Mouse (Mus musculus): Measurements from ENCODE around the gene Vps51. TPM values are rescaled to one million over a fixed set of nuclear protein-coding genes. Genes with fewer than 3 reads are reported as not detected.

The Vps51 gene
- 10 to 100 TPM; 35.4 to 37.7 TPM for total RNA-seq (2021)
- long read RNA-seq, experiment 1, transcript Vps51-208 (2 exons, 840 nt): minor isoform, 7 of 49 reads
- long read RNA-seq, experiment 1, transcript Vps51-201 (10 exons, 2,675 nt): major isoform, 27 of 49 reads
- long read RNA-seq, experiment 1, partial matches to known transcripts: 1 of 49 reads
- long read RNA-seq, experiment 1, other reads (novel, unspliced or antisense): 13 of 49 reads
- long read RNA-seq, experiment 2, transcript Vps51-201 (10 exons, 2,675 nt): major isoform, 38 of 59 reads
- long read RNA-seq, experiment 2, partial matches to known transcripts: 5 of 59 reads
- long read RNA-seq, experiment 2, other reads (novel, unspliced or antisense): 15 of 59 reads

GRCm38 (mm10) chr19:6076564-6077393 is at the start of gene Vps51:
TSS of gene Vps51 (minus strand) at chr19:6077231.
- DNase-seq (ENCODE audit: low spot score in 2 of 2): peak; percentile 55 to 79

GRCm38 (mm10) chr19:6126289-6126688 is 49.3 kb upstream of the Vps51 start:
- DNase-seq (ENCODE audit: low spot score in 2 of 2): peak in 1 of 2 experiments; percentile 34

GRCm38 (mm10) chr19:6124898-6125297 is 47.9 kb upstream of the Vps51 start:
- DNase-seq (ENCODE audit: low spot score in 2 of 2): no peak

GRCm38 (mm10) chr19:6123330-6123729 is 46.3 kb upstream of the Vps51 start:
- no peak for DNase-seq (ENCODE audit: low spot score in 2 of 2)

GRCm38 (mm10) chr19:6121761-6122160 is 44.7 kb upstream of the Vps51 start:
- DNase-seq (ENCODE audit: low spot score in 2 of 2): no peak

GRCm38 (mm10) chr19:6118677-6119185 is 41.7 kb upstream of the Vps51 start:
- DNase-seq (ENCODE audit: low spot score in 2 of 2): no peak

- DNase-seq (ENCODE audit: low spot score in 2 of 2): peak; percentile 65 to 87
Observed at GRCm38 (mm10) chr19:6117986-6118676, 41.1 kb upstream of the Vps51 start, which contains the start of gene Sac3d1. TSS of gene Sac3d1 (minus strand) at chr19:6118650.

- DNase-seq (ENCODE audit: low spot score in 2 of 2): no peak
Observed at GRCm38 (mm10) chr19:6117346-6117985, 40.4 kb upstream of the Vps51 start.

- DNase-seq (ENCODE audit: low spot score in 2 of 2): no peak
Observed at GRCm38 (mm10) chr19:6116113-6116850, 39.3 kb upstream of the Vps51 start.

GRCm38 (mm10) chr19:6113116-6113515 is 36.1 kb upstream of the Vps51 start:
- no peak for DNase-seq (ENCODE audit: low spot score in 2 of 2)

- no peak for DNase-seq (ENCODE audit: low spot score in 2 of 2)
Observed at GRCm38 (mm10) chr19:6105586-6105985, 28.6 kb upstream of the Vps51 start, which contains the start of gene Naaladl1. TSS of gene Naaladl1 (plus strand) at chr19:6105782.

- no peak for DNase-seq (ENCODE audit: low spot score in 2 of 2)
Observed at GRCm38 (mm10) chr19:6104476-6104875, 27.4 kb upstream of the Vps51 start.

GRCm38 (mm10) chr19:6102169-6102853 is 25.3 kb upstream of the Vps51 start:
- no peak for DNase-seq (ENCODE audit: low spot score in 2 of 2)

GRCm38 (mm10) chr19:6101186-6101585 is 24.2 kb upstream of the Vps51 start:
- DNase-seq (ENCODE audit: low spot score in 2 of 2): no peak

GRCm38 (mm10) chr19:6097847-6098246 is 20.8 kb upstream of the Vps51 start:
- DNase-seq (ENCODE audit: low spot score in 2 of 2): no peak

- DNase-seq (ENCODE audit: low spot score in 2 of 2): no peak
Observed at GRCm38 (mm10) chr19:6094119-6094518, 17.1 kb upstream of the Vps51 start, which contains the start of gene AC131692.1. TSS of gene AC131692.1 (plus strand) at chr19:6094419.

GRCm38 (mm10) chr19:6088841-6089240 is 11.8 kb upstream of the Vps51 start:
- DNase-seq (ENCODE audit: low spot score in 2 of 2): no peak

GRCm38 (mm10) chr19:6085417-6085879 is 8.4 kb upstream of the Vps51 start:
- no peak for DNase-seq (ENCODE audit: low spot score in 2 of 2)
